Mouse (Mus musculus) liver, embryonic 12.5 days (tissue): ENCODE data around the gene Zfp618. TPM values are rescaled to one million over a fixed set of nuclear protein-coding genes. Genes with fewer than 3 reads are reported as not detected.

Experiments used
- ATAC-seq: fragments of 200-750 bp; cut with Nextera tagmentation; 2 replicates; pipeline ENCODE4 v1.8.0; 2017; ENCODE audit warnings: moderate number of reproducible peaks, mild to moderate bottlenecking, moderate library complexity
- H3K27ac ChIP-seq: fragments of 300-500 bp; sonication (generic); 2 replicates; pipeline ENCODE4 v1.5.1; 2016; ENCODE audit warnings: mild to moderate bottlenecking
- H3K27me3 ChIP-seq: fragments of 300-500 bp; sonication (generic); replicated peaks from 2 replicates; pipeline ENCODE4 v1.6.1; 2016; ENCODE audit warnings: mild to moderate bottlenecking, moderate library complexity
- H3K36me3 ChIP-seq: fragments of 300-500 bp; sonication (generic); 2 replicates; pipeline ENCODE4 v1.6.1; 2016; ENCODE audit warnings: mild to moderate bottlenecking, moderate library complexity
- H3K4me1 ChIP-seq: fragments of 300-500 bp; sonication (generic); 2 replicates; pipeline ENCODE4 v1.6.1; 2016
- H3K4me2 ChIP-seq: fragments of 300-500 bp; sonication (generic); 2 replicates; pipeline ENCODE4 v1.6.1; 2016; ENCODE audit warnings: mild to moderate bottlenecking, moderate library complexity
- H3K4me3 ChIP-seq: fragments of 300-500 bp; sonication (generic); 2 replicates; pipeline ENCODE4 v1.5.1; 2016; ENCODE audit warnings: mild to moderate bottlenecking, moderate library complexity
- H3K9ac ChIP-seq: fragments of 300-500 bp; sonication (generic); 2 replicates; pipeline ENCODE4 v1.6.1; 2016; ENCODE audit warnings: mild to moderate bottlenecking, moderate library complexity
- H3K9me3 ChIP-seq: fragments of 300-500 bp; sonication (generic); replicated peaks from 2 replicates; pipeline ENCODE4 v1.6.1; 2016; ENCODE audit warnings: mild to moderate bottlenecking, moderate library complexity
- WGBS: fragments of 180-500 bp; shearing (Covaris S2); methylation state at CpG from one replicate; pipeline ENCODE4 v1.1.7; 2016; ENCODE audit not compliant: insufficient replicate concordance; 5-methylcytosine and 5-hydroxymethylcytosine counted together
- polyA plus RNA-seq: library from polyadenylated mRNA; unstranded; fragments of >200 nt; fragmentation: Nextera tagmentation; extraction: Ambion mirVana; gene quantifications from 2 replicates; pipeline ENCODE4 v1.2.1, GENCODE M21; 2016

Gene Zfp618
- polyA plus RNA-seq, 1 experiment from 2014 or later, result 5.8 TPM

- no peaks in the 10 kb centered on the region for H3K27me3 ChIP-seq
- H3K4me1 ChIP-seq, result no peaks in the 10 kb centered on the region
- H3K27ac ChIP-seq, result no peak overlapping the region
- WGBS, result 60% methylated on average over 4 of the region's 4 CpGs
- peak; percentile 62 for ATAC-seq
- H3K4me3 ChIP-seq, result no peak overlapping the region
- no peak overlapping the region for H3K4me2 ChIP-seq
- no peak overlapping the region for H3K9ac ChIP-seq
- H3K9me3 ChIP-seq, result no peaks in the 10 kb centered on the region
- H3K36me3 ChIP-seq, result no peaks in the 10 kb centered on the region
Measured at GRCm38 (mm10) chr4:63019428-63019858, 54.1 kb downstream of the Zfp618 start.

GRCm38 (mm10) chr4:63021034-63021700 lies 55.8 kb downstream of the Zfp618 start:
- Histone ChIP-seq H3K9ac (no peak overlapping the region), H3K4me1 (no peaks in the 10 kb centered on the region), H3K36me3 (no peaks in the 10 kb centered on the region), H3K4me3 (no peak overlapping the region), H3K4me2 (no peak overlapping the region), H3K27me3 (no peaks in the 10 kb centered on the region), H3K27ac (no peak overlapping the region), H3K9me3 (no peaks in the 10 kb centered on the region)
- ATAC-seq, result no peak
- 48% methylated on average over 6 of the region's 6 CpGs for WGBS

- Histone ChIP-seq H3K4me2 (no peak overlapping the region), H3K27me3 (no peaks in the 10 kb centered on the region), H3K36me3 (no peaks in the 10 kb centered on the region), H3K27ac (no peak overlapping the region), H3K9ac (no peak overlapping the region), H3K4me3 (no peak overlapping the region), H3K9me3 (no peaks in the 10 kb centered on the region), H3K4me1 (no peaks in the 10 kb centered on the region)
- 78% methylated on average over 7 of the region's 7 CpGs for WGBS
- no peak for ATAC-seq
Measured at GRCm38 (mm10) chr4:63023465-63023864, 58.1 kb downstream of the Zfp618 start.

- Histone ChIP-seq H3K27ac (no peak overlapping the region), H3K4me1 (no peaks in the 10 kb centered on the region)
- 79% methylated on average over 7 of the region's 7 CpGs for WGBS
Measured at GRCm38 (mm10) chr4:63024098-63024497, 58.7 kb downstream of the Zfp618 start.

GRCm38 (mm10) chr4:63024734-63025256 lies 59.4 kb downstream of the Zfp618 start:
- no peak overlapping the region for H3K4me3 ChIP-seq
- no peaks in the 10 kb centered on the region for H3K4me1 ChIP-seq
- no peaks in the 10 kb centered on the region for H3K9me3 ChIP-seq
- H3K27me3 ChIP-seq, result no peaks in the 10 kb centered on the region
- H3K27ac ChIP-seq, result no peak overlapping the region
- no peak for ATAC-seq
- no peaks in the 10 kb centered on the region for H3K36me3 ChIP-seq
- 53% methylated on average over 9 of the region's 9 CpGs for WGBS
- no peak overlapping the region for H3K9ac ChIP-seq
- no peak overlapping the region for H3K4me2 ChIP-seq

More at GRCm38 (mm10) chr4:63024098-63024497, 58.7 kb downstream of the Zfp618 start:
- no peak overlapping the region for H3K9ac ChIP-seq
- H3K36me3 ChIP-seq, result no peaks in the 10 kb centered on the region
- no peaks in the 10 kb centered on the region for H3K27me3 ChIP-seq
- H3K9me3 ChIP-seq, result no peaks in the 10 kb centered on the region
- no peak for ATAC-seq
- no peak overlapping the region for H3K4me2 ChIP-seq
- H3K4me3 ChIP-seq, result no peak overlapping the region

- 74% methylated on average over 9 of the region's 9 CpGs for WGBS
- Histone ChIP-seq H3K9ac (no peak overlapping the region), H3K27ac (no peak overlapping the region), H3K36me3 (no peaks in the 10 kb centered on the region), H3K4me1 (no peaks in the 10 kb centered on the region), H3K9me3 (no peaks in the 10 kb centered on the region), H3K27me3 (no peaks in the 10 kb centered on the region), H3K4me3 (no peak overlapping the region), H3K4me2 (no peak overlapping the region)
- no peak for ATAC-seq
Measured at GRCm38 (mm10) chr4:63025306-63025705, 59.9 kb downstream of the Zfp618 start.

- WGBS, result 65% methylated on average over 3 of the region's 3 CpGs
- H3K4me1 ChIP-seq, result no peaks in the 10 kb centered on the region
- H3K27me3 ChIP-seq, result no peaks in the 10 kb centered on the region
- no peaks in the 10 kb centered on the region for H3K36me3 ChIP-seq
- H3K4me2 ChIP-seq, result no peak overlapping the region
- ATAC-seq, result no peak
- no peak overlapping the region for H3K4me3 ChIP-seq
- no peak overlapping the region for H3K27ac ChIP-seq
- no peaks in the 10 kb centered on the region for H3K9me3 ChIP-seq
- no peak overlapping the region for H3K9ac ChIP-seq
Measured at GRCm38 (mm10) chr4:63026286-63026685, 60.9 kb downstream of the Zfp618 start.

GRCm38 (mm10) chr4:63027451-63027850 lies 62.1 kb downstream of the Zfp618 start:
- Histone ChIP-seq H3K4me2 (no peak overlapping the region), H3K4me3 (no peak overlapping the region), H3K27me3 (no peaks in the 10 kb centered on the region), H3K27ac (no peak overlapping the region), H3K36me3 (no peaks in the 10 kb centered on the region), H3K9me3 (no peaks in the 10 kb centered on the region), H3K4me1 (no peaks in the 10 kb centered on the region), H3K9ac (no peak overlapping the region)
- ATAC-seq, result no peak

GRCm38 (mm10) chr4:63030157-63030556 lies 64.8 kb downstream of the Zfp618 start:
- H3K36me3 ChIP-seq, result no peaks in the 10 kb centered on the region
- H3K4me3 ChIP-seq, result no peak overlapping the region
- H3K9me3 ChIP-seq, result no peaks in the 10 kb centered on the region
- no peaks in the 10 kb centered on the region for H3K4me1 ChIP-seq
- WGBS, result 65% methylated on average over 5 of the region's 5 CpGs
- ATAC-seq, result no peak
- no peak overlapping the region for H3K4me2 ChIP-seq
- H3K27ac ChIP-seq, result no peak overlapping the region
- H3K27me3 ChIP-seq, result no peaks in the 10 kb centered on the region
- no peak overlapping the region for H3K9ac ChIP-seq

- H3K9me3 ChIP-seq, result no peaks in the 10 kb centered on the region
- H3K36me3 ChIP-seq, result no peaks in the 10 kb centered on the region
- H3K4me1 ChIP-seq, result no peaks in the 10 kb centered on the region
- H3K4me3 ChIP-seq, result no peak overlapping the region
- no peak overlapping the region for H3K9ac ChIP-seq
- no peak for ATAC-seq
- H3K4me2 ChIP-seq, result no peak overlapping the region
- H3K27me3 ChIP-seq, result no peaks in the 10 kb centered on the region
- no peak overlapping the region for H3K27ac ChIP-seq
- 69% methylated on average over 4 of the region's 4 CpGs for WGBS
Measured at GRCm38 (mm10) chr4:63031240-63031639, 65.9 kb downstream of the Zfp618 start.

- 63% methylated on average over 9 of the region's 9 CpGs for WGBS
Measured at GRCm38 (mm10) chr4:63032581-63033006, 67.2 kb downstream of the Zfp618 start.

GRCm38 (mm10) chr4:63033724-63034123 lies 68.4 kb downstream of the Zfp618 start:
- WGBS, result 48% methylated on average over 5 of the region's 5 CpGs
- H3K9ac ChIP-seq, result no peak overlapping the region
- H3K9me3 ChIP-seq, result no peaks in the 10 kb centered on the region
- H3K27me3 ChIP-seq, result no peaks in the 10 kb centered on the region
- no peak for ATAC-seq
- H3K27ac ChIP-seq, result no peak overlapping the region
- no peaks in the 10 kb centered on the region for H3K4me1 ChIP-seq
- H3K4me2 ChIP-seq, result no peak overlapping the region
- H3K4me3 ChIP-seq, result no peak overlapping the region
- no peaks in the 10 kb centered on the region for H3K36me3 ChIP-seq

More at GRCm38 (mm10) chr4:63032581-63033006, 67.2 kb downstream of the Zfp618 start:
- Histone ChIP-seq H3K27ac (no peak overlapping the region), H3K36me3 (no peaks in the 10 kb centered on the region), H3K4me2 (no peak overlapping the region), H3K27me3 (no peaks in the 10 kb centered on the region), H3K4me3 (no peak overlapping the region), H3K9ac (no peak overlapping the region), H3K4me1 (no peaks in the 10 kb centered on the region), H3K9me3 (no peaks in the 10 kb centered on the region)
- no peak for ATAC-seq

- WGBS, result 66% methylated on average over 7 of the region's 7 CpGs
- ATAC-seq, result no peak
- no peak overlapping the region for H3K27ac ChIP-seq
Measured at GRCm38 (mm10) chr4:63035991-63036390, 70.6 kb downstream of the Zfp618 start.

More at GRCm38 (mm10) chr4:63035991-63036390, 70.6 kb downstream of the Zfp618 start:
- Histone ChIP-seq H3K36me3 (no peaks in the 10 kb centered on the region), H3K4me3 (no peak overlapping the region), H3K4me2 (no peak overlapping the region), H3K9me3 (no peaks in the 10 kb centered on the region), H3K4me1 (no peaks in the 10 kb centered on the region), H3K9ac (no peak overlapping the region), H3K27me3 (no peaks in the 10 kb centered on the region)
